Mouse (Mus musculus) left cerebral cortex, adult 8-10 months (tissue): ENCODE results near the gene Mkrn1. TPM values are rescaled to one million over a fixed set of nuclear protein-coding genes. Genes with fewer than 3 reads are reported as not detected.
A peak's percentile ranks its signal among the peaks of the same experiment; 100 is the strongest.
"Not testable (repeated sequence)": the region's sequence is repeated elsewhere in the genome, so short reads cannot be mapped to it uniquely, and the experiment has no call there.

Experiments
- DNase-seq, 2 experiments: peaks; one replicate each; pipeline ENCODE4 v3.0.0; 2022; ENCODE audit warnings: low spot score in 2 of 2
- total RNA-seq, 4 experiments: library from RNA; stranded (reverse); gene quantifications; 2 replicates each; pipeline ENCODE4 v1.2.4; 2022

Gene Mkrn1
- total RNA-seq: 100 to 1,000 TPM; 124 to 132 (median 125) TPM

DNA sequence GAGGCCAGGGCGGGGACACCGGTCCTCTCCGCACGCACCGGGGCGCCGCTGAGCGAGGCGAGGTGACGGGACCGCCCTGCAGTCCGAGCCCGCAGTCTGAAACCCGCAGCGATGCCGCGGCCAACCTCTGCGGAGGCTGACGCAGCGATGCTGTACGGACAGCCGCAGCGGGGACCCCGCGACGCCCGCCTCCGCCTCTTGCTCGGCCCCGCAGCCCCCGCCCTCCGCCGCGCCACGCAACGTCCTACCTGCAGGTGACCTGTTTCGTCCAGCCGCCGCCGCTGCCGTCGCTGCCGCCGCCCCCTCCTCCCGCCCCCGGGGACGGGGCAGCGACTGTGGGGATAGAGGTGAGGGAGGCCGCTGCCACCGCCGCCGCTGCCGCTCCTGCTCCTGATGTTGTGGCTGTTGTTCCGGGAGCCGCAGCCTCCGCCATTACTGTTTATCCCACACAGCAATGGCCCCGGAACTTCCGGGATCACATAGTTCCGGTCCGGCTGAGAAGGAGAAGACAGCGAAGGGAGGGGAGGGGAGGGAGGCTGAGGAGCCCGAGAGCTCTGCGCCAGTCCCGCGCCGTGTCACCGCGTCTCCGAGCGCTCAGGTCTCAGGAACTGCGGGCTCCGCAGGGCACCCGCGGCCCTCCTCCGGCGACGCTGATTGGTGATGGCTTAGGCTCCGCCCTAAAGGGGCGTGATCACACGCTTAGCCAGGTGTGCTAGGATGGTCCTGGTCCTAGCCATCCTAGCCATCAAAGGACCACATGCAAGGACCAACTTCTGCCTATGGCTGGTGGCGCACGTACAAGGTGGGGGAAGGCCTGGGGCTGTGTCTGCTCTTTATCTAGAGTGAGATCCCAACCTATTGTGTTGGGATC lies at the start of gene Mkrn1:
Gene Mkrn1 (minus strand): TSS at position 612 of the 871 bp plus-strand sequence.
- DNase-seq: peak; percentile 64 to 84

DNA sequence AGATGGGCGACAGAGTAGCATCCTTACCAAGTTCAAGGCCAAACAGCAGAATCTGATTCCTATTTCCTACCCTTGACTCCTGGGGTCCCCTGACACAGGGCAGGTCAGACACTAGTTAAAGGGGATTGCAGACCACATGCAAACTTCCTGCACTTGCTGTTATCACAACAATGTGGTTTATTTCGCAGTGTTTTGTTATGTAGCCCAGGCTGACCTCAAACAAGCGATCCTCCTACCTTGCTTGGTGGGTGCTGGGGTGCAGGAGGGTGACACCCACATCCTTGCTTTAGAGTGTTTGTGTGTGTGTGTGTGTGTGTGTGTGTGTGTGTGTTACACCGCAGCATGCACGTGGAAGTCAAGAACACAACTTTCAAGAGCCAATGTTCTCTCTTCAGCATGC lies 49.2 kb upstream of the Mkrn1 start:
- DNase-seq: no peak

- DNase-seq: peak; percentile 36 to 50
Measured at GRCm38 (mm10) chr6:39462621-39463538, 42.6 kb upstream of the Mkrn1 start.

GRCm38 (mm10) chr6:39460040-39460439 lies 39.8 kb upstream of the Mkrn1 start:
- no peak for DNase-seq

- DNase-seq: no peak
Measured at GRCm38 (mm10) chr6:39455339-39456160, 35.3 kb upstream of the Mkrn1 start.

GRCm38 (mm10) chr6:39454616-39455015 lies 34.4 kb upstream of the Mkrn1 start:
- DNase-seq: no peak

DNA sequence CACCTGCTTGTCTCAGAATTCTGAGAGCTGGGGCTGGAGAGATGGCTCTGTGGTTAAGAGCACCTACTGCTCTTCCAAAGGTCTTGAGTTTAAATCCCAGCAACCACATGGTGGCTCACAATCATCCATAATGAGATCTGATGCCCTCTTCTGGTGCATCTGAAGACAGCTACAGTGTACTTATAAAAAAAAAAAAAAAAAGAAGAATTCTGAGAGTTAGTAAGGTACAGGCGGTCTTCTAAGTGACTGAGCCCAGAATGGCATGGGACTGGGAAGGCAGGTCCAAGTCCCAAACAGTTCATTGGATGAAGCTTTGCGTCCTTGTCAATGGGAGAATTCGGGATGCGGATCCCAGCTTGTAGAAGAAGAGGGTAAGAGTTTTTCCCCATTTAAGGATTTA lies 33.3 kb upstream of the Mkrn1 start:
- DNase-seq: no peak

GRCm38 (mm10) chr6:39451033-39451432 lies 30.8 kb upstream of the Mkrn1 start:
- no peak for DNase-seq

DNA sequence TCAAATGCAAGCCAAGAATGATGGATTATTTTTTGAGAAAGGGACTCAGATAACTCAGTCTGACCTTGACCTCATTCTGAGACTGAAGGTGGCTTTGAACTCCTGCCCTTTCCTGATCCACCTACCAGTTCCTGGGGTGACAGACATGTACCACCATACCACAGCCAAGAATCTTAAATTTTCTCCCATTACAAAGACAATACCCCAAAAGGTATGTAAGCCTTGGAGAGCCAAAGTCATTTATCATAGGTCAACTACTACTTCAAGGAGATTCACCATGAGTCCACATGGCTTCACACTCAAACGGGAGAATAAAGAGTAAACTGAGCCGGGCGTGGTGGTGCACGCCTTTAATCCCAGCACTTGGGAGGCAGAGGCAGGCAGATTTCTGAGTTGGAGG lies 30.3 kb upstream of the Mkrn1 start:
- DNase-seq: no peak

GRCm38 (mm10) chr6:39447429-39448185 lies 27.3 kb upstream of the Mkrn1 start:
- peak in 1 of 2 experiments; percentile 76 for DNase-seq

DNA sequence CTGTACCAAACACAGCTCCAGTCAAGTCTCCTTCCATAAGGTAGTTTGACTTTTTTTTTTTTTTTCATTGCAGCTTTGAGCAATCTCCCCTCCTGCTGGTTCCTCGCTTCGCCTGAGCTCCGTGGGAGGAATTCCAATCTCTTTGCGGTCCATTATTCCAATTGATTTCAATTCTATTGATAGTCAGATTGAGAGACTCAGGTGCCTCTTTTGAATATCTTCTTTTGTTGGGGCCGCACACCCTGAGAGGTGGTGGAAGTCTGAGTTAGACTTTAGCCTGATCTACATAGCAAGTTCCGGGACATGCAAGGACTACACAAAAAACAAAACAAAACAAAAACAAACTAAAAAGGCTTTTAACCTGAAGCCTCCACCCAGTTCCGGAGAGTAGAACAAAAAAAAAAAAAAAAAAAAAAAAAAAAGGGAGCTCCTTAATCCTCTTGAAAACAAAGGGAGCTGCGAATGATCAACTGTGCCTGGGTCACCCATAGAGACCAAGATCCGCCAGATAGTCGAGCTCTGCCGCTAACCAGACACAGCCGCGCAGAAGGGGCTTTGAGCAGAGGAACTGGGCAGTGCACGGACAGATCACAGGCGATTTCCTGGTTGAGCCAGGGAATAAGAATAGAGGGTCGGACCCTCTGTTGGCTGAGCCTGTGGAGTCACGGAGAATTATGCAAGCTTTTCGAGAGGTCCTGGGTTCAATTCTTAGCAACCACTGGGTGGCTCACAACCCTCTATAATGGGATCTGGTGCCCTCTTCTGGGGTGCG lies 25.7 kb upstream of the Mkrn1 start:
- no peak for DNase-seq

GRCm38 (mm10) chr6:39442786-39443287 lies 22.6 kb upstream of the Mkrn1 start:
- no peak for DNase-seq

DNA sequence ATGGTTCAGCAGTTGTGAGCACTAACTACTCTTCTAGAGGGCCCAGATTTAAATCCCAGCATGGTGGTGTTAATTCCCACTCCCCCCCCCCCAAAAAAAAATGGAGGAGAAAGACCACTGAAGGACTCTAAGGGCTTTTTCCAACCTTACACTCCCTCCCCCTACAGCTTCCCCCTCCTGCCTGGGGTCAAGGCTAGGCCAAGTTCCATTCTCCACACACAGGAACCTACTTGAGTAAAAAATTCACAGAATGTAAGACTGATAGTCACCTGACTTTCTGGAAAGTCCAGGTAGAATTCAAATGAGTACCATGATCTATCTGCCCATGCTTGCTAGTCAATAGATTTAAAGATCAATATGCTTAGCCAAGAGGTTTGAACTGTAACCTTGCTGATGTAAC lies 19.9 kb upstream of the Mkrn1 start:
- DNase-seq: no peak

- DNase-seq: not testable (repeated sequence)
Measured at GRCm38 (mm10) chr6:39437519-39437918, 17.3 kb upstream of the Mkrn1 start.

DNA sequence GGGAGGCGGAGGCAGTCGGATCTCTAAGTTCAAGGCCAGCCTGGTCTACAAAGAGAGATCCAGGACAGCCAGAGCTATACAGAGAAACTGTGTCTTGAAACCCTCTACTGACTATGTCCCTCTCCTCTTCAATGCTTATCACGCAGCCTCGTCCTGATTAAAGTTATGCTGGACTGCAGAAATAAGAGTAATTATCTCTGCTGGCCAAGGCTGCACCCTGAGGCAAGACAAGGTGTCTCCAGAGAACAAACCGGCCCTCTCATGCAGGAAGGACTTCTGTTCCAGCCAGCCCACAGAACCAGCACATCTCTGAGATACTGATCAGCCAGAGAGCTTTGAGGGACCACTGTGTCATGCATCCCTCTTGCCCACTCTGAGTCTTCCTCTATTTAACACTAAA lies 15.6 kb upstream of the Mkrn1 start:
- no peak for DNase-seq

DNA sequence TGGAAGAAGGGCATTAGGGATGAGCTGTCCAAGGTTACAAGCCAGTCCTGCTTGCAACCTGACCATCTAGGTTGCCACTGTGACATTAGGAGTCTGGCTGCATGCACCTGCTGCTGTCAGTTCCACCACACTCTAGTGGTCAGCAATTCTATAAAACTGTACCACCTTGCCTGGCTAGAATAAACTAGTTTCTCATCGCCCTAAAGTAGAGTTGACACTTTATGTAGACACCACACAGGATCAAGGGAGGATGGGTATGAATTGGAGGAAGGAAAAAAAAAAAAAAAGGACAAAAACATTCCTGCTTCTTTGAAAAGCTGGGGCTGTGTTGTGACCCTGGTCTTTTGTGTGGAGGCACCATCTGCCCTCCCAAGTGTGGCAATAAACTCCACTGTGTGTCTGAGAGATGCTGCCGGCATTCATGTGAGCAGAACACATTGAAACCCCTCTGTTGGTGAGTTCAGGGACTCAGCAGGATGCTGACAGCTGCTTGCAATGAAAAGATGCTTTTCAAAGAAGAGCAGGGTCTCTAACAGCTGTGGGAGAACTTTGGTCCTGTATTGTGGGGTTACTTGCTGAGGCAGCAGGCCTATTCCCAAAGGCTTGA lies 14.7 kb upstream of the Mkrn1 start:
- no peak for DNase-seq

GRCm38 (mm10) chr6:39434111-39434885 lies 14.0 kb upstream of the Mkrn1 start:
- DNase-seq: no peak

GRCm38 (mm10) chr6:39433701-39434100 lies 13.4 kb upstream of the Mkrn1 start:
- no peak for DNase-seq
